Mouse (Mus musculus) embryo, embryonic 10 days (tissue): ENCODE measurements at regions not wholly inside any gene's neighbourhood (a gene's known extent, or its start where the extent isn't known, plus 50 kb on each side); places are given as distances from the start of the nearest gene placed in this dataset.
"Not testable (repeated sequence)": the region's sequence is repeated elsewhere in the genome, so short reads cannot be mapped to it uniquely, and the experiment has no call there.

Experiments used
- DNase-seq: peaks from one replicate; pipeline ENCODE4 v3.0.0-alpha.2; 2015; ENCODE audit warnings: low spot score

- DNase-seq, result no peak
These were observed 56.4 kb downstream of the Cxcr4 start for GRCm38 (mm10) chr1:128535537-128536150.

- DNase-seq, result peak; percentile 79
These were observed 59.5 kb downstream of the Cxcr4 start for GRCm38 (mm10) chr1:128532632-128533031.

- no peak for DNase-seq
These were observed 62.1 kb downstream of the Cxcr4 start for GRCm38 (mm10) chr1:128529808-128530545.

- DNase-seq, result no peak
These were observed 72.9 kb downstream of the Cxcr4 start for GRCm38 (mm10) chr1:128519234-128519633.

- no peak for DNase-seq
These were observed 73.6 kb downstream of the Cxcr4 start for GRCm38 (mm10) chr1:128518514-128518913.

- DNase-seq, result no peak
These were observed 74.7 kb downstream of the Cxcr4 start for GRCm38 (mm10) chr1:128517351-128517750.

DNA sequence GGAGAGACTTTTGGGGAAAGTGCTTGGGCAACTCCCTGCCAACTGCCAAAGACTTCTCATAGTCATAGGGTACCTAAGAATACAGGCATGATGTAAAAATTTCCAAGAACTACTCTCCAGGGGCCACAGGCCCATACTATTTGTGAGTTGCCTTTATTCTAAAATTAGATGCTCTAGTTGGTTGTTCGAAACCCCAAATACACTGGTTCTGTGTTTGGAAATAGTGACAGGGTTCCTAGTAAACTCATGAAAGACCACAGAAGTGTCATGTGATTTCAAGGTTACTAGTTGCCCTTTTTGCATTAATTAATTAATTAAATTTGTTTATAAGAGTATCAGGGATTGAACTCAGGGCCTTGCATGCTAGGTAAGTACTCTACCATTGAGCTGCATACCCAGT, 77.8 kb downstream of the Cxcr4 start:
- no peak for DNase-seq

GRCm38 (mm10) chr1:128513911-128514310, 78.2 kb downstream of the Cxcr4 start:
- DNase-seq, result no peak

DNA sequence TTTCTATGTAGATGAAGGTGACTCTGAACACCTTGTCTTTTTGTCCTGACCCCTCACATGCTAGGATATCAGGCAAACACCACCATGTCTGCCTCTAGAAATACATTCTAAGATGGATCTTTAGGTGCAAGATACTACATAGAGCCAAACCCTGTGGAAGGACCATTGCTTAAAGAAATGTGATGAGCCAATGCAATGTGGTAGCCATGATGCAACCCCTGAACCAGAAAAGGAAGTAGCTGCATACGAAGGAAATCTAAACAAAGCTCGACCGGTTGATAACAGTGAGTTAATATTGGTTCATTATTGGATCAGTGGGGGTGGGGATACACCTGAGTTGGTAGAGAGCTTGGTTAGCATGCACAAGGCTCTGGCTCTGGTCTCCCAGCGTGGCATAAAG, 78.9 kb downstream of the Cxcr4 start:
- no peak for DNase-seq

- DNase-seq, result no peak
These were observed 83.2 kb downstream of the Cxcr4 start for GRCm38 (mm10) chr1:128508816-128509461.

DNA sequence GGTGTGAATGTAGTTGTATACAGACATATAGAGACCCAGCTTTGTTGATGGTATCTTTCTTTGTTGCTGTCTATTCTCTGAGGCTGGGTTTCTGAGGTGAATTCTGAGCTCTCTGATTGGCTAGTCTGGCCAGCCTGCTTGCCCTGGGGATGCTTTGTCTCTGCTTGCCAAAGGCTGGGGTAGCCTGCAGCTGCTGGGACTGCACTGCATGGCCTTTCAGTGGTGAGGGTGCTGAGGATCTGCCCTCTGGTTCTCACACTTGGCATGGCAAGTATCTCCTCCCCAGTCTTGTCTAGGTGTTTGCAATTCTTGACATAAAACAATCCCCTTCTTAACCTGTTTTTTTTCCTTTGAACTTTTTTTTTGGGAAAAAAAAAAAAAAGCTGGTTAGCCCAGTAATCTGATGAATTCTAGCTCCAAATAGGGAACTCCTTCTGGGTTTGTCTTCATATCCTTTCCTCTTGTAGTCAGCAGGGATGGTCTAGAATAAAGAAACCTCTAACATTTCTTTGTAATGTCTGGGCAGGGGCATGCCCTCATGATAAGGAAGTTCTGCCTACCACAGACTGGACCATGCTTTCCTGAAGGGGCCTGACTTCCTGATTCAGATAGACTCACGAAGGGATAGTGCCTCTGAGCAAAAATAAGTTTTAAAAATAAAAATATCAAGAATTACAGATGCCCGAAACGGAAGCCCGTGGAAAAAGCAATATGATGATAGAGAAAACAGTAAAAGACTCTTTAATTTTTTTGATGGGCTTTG, 85.4 kb downstream of the Cxcr4 start:
- no peak for DNase-seq

DNA sequence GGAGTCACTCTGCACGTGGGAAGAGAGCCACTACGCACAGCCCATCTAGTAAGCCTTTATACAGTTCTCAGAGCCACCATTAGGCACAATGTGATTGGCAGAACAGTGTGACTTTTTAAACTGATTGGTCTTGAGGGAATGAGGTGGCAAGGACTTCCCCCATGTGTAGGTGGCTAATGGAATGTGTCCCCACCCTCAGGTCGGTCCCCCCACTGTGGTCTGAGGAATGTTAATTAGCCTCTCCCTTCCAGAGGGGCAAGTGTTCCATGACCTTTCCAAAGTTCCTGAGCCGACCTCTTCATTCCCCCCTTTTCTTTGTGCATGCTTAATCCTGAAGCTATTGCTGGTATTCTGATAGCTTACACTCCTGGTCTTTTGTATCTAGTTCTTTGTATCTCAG, 87.2 kb upstream of the Dars start:
- no peak for DNase-seq

DNA sequence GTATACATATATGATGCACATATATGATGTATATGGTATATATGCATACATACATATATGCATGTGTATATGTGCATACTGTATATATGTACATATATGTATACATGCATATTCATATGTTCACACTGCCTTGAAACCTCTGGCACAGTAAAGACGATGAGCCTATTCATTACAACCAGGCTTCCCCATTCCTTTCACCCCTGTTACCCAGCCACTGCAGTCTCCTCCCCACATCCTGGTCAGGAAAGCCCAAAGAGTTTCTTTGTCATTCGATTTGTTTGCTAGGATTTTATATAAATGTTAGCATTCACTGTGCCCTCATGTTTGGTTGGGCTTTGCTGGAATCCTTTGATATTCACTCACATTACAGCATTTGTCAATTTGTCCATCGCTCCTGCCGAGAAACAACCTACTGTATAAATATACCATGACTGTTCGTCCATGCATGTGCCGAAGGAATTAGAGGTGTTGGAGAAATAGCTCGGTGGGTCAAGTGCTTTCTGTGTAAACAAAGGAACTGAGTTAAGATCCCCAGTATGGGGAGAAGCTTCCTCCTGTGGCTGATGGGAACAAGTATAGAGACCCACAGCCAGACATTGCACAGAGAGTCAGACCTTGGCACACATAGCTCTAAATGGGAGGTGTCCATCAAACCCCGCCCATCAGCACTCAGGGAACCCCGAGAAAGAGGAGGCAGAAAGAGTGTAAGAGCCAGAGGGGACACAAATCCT, 81.0 kb upstream of the Dars start:
- no peak for DNase-seq

GRCm38 (mm10) chr1:128492251-128492650, 75.1 kb upstream of the Dars start:
- DNase-seq, result no peak

DNA sequence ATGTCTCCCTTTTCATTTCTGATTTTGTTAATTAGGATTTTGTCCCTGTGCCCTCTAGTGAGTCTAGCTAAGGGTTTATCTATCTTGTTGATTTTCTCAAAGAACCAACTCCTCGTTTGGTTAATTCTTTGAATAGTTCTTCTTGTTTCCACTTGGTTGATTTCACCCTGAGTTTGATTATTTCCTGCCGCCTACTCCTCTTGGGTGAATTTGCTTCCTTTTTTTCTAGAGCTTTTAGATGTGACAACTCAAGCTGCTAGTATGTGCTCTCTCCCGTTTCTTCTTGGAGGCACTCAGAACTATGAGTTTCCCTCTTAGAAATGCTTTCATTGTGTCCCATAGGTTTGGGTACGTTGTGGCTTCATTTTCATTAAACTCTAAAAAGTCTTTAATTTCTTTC, 70.0 kb upstream of the Dars start:
- not testable (repeated sequence) for DNase-seq

DNA sequence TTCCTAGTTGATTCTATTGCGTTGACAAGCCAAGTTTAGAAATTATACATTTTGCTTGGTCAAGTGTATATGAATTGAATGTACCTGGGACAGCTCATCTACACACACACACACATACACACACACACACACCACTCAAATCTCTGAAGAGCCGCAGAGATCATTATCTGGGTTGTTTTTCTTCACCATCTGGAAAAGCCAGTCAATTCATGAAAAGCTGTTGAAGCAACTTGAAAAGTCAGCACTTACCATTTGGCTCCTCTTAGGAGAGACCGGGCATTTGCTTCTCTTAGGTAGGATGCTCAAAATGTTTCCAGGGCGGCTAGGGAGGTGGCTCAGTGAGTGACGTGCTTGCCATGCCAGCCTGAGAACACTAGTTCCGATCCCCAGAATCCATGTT, 61.2 kb upstream of the Dars start:
- no peak for DNase-seq

GRCm38 (mm10) chr1:128477653-128478052, 60.5 kb upstream of the Dars start:
- DNase-seq, result no peak

DNA sequence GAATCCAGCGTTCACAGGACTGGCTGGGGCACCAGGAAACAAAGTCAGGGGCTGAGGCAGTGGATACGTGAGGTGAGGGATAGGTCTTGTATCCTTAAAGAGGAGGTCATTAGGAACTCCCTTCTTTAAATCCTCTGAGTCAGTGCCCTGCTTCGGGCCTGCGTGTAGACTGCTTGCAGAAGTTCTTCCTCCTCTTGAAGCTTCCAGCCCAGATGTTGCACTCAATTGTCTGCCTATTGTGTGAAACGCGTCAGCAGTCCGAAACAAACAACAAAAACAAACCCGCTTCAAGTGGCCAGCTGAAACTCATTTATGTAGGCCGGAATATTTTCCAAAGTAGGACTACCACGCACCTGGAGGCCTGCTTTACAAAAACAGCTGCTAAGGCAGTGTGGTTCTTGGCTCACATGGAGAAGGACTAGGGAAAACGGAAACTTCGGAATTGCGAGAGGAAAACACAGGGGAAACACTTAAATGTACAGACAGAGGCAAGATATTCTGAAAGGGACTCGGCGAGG, 55.6 kb upstream of the Dars start:
- no peak for DNase-seq

- DNase-seq, result peak; percentile 95
These were observed 55.0 kb upstream of the Dars start for GRCm38 (mm10) chr1:128472022-128472712.

DNA sequence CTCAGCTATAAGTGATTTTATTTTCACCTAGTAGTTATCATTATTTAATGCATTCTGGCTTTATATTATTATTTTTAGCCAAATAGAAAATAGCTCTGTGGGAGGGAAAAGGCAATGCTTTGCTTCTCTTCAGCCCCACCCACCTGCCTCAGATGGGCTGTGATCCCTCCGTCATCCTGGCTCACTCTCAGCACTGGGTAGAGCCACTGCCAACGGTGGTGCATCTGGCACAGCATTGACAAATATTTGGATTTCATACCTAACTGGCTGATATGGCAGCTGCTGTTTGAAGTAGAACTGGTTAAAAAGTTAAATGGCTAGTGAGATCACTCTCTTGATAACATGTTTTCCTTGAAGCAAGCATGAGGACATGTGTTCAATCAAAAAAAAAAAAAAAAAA, 53.6 kb upstream of the Dars start:
- DNase-seq, result no peak

- DNase-seq, result no peak
These were observed 51.9 kb upstream of the Dars start for GRCm38 (mm10) chr1:128469054-128469453.
